Mouse (Mus musculus) B cell, adult 2 months (primary cell): ENCODE data around the gene Mrps21.
"Not testable (repeated sequence)": the region's sequence is repeated elsewhere in the genome, so short reads cannot be mapped to it uniquely, and the experiment has no call there.

ENCODE experiments used
- DNase-seq, 2 experiments: peaks; one replicate each; pipeline ENCODE4 v3.0.0; 2022

Mrps21 gene

GRCm38 (mm10) chr3:95871392-95871867 is at the start of gene Mrps21:
Mrps21 (minus strand) TSS chr3:95871519.
- peak; percentile 86 for DNase-seq

GRCm38 (mm10) chr3:95920532-95920931 is 49.2 kb upstream of the Mrps21 start:
- not testable (repeated sequence) for DNase-seq

GRCm38 (mm10) chr3:95916760-95917159 is 45.4 kb upstream of the Mrps21 start:
- DNase-seq, result no peak

DNA sequence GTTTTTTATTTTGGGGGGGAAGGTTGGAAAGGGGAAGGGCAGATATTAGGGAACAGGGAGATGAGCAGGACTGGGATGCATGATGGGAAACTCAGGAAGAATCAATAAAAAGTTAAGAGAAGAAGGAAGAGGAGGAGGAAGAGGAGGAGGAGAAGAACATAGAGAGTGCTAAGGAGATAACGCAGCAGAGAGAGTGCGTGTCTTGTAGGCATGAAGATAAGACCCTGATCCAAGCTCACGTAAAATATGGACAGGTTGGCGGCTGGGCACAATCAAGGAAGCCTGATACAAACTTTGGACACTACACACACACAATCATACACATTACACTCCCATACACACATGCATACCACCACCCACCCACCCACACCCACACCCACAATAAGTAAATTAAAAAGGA is 43.4 kb upstream of the Mrps21 start:
- DNase-seq, result no peak

DNA sequence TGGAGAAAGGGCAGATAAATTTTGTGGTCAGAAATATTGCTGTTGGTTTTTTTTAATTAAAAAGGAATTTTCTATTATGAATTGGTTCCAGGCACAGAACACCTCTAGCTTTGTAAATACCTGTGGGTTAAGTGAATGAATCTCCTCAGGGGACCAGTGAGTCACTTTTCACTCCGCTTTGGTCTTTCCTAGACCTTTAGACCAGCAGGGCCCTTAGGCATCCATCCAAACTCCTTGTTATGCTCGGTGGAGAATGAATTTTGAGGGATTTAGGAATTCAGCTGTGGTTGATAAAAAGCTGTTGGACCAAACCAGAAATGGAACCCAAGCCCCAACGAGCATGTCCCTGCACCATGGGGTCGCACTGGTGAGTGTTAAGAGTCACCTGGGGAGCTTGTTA is 36.3 kb upstream of the Mrps21 start:
- no peak for DNase-seq

- DNase-seq, result peak; percentile 76 to 78
Measured at GRCm38 (mm10) chr3:95906860-95907259, 35.5 kb upstream of the Mrps21 start.

DNA sequence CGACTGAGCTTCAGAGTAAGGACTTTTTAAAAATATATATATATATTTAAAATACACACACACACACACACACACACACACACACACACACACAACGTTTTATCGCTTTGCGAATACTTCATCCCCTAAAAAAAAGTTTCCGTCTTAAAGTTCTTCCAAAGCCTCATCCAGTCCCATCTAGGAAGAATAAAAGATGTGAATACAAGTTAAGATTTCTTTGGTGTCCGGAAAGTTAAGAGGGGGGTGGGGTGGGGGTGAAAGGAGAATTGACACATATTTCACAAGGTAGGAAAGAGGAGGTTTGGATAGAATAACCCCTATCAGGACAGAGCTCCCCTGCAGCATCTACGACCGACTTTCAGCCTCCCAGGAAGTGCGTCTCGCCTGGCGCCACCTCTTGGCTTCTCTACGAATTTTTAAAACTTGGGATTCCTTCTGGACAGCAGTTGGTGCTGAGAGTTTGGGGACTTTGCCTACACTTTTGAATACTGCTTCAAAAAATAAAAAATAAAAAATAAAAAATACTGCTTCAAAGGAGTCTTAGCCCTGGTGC is 34.7 kb upstream of the Mrps21 start:
- peak; percentile 51 to 52 for DNase-seq

DNA sequence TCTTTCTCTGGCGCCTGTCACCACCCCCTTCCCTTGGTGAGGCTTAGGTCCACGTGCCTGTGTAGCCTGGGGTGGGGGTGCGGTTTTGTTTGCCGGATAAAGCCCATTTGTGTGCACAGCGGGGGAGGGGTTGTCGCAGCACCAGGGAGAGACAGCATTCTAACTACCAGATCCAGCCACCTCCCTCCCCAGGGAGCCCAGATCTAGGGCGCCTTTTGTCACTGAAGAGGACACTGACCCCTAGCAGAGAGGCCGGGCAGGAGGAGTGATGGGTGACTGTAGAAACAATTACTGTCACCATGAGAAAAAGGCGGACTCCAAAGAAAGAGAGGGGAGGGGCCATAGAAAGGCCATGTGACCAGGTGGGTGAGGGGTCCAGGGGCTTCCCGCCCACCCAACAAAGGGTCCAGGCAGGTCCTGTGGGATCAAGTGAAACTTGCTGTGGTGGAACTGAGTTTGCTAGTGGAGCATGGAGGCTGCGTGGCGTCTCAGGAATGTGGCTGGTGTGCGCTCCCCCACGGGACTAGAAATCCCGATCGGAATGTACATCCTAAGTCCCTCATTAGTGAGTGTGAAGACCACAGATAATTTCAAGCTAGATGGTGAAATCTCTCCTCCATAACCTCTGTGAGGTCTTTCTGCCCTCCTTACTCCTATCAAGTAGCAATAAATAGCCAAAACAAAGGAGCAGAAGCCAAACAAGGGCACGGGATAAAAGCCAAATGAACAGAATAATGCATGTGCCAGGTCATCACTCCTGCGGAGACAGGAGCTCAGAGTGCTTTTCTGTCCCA is 34.0 kb upstream of the Mrps21 start:
- peak; percentile 50 to 53 for DNase-seq

- peak in 1 of 2 experiments; percentile 23 for DNase-seq
Measured at GRCm38 (mm10) chr3:95904568-95904967, 33.2 kb upstream of the Mrps21 start, which contains the start of gene Car14. Car14 (minus strand) TSS chr3:95904691.

- DNase-seq, result no peak
Measured at GRCm38 (mm10) chr3:95903753-95904502, 32.6 kb upstream of the Mrps21 start.

GRCm38 (mm10) chr3:95902643-95903042 is 31.3 kb upstream of the Mrps21 start:
- DNase-seq, result no peak

- no peak for DNase-seq
Measured at GRCm38 (mm10) chr3:95902373-95902625, 31.0 kb upstream of the Mrps21 start.

DNA sequence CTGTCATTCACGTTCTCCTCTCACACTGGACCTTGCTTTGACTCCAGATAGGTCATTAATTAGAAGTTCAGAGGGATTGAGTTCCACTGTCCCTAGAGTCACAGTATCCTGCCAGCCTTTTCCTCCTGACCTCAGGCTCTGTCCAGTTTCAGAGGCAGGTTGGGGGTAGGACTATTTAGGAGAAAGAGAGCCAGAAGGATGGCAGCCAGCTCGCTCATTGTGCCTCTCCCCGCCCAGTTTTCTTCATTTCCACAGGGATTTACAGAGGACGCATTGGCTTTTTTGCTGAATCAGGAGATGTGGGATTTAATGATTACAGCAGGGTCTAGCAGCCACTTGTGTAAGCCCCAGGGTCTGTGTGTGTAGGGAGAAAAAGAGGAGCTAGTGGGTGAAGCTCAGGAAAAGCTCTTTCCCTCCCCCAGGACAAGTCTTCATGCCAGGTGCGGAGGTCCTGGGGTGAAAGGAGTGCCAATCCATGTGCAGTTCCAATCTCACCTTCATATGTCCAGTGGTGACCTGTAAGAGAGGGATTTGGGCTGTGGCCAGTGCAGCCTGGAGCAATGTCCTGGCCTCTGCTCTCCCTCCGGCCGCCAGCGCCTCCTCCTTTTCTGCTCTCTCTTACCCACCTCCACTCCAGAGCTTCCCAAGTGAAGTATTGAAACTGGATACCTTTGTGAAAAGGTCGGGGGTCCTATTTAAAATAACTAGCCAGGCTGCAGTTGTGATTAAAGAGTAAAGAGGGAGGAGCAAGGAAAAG is 30.5 kb upstream of the Mrps21 start:
- DNase-seq, result no peak

GRCm38 (mm10) chr3:95899800-95900524 is 28.6 kb upstream of the Mrps21 start:
- DNase-seq, result no peak

GRCm38 (mm10) chr3:95895501-95895900 is 24.2 kb upstream of the Mrps21 start:
- not testable (repeated sequence) for DNase-seq

GRCm38 (mm10) chr3:95894317-95895160 is 23.2 kb upstream of the Mrps21 start:
- DNase-seq, result no peak

DNA sequence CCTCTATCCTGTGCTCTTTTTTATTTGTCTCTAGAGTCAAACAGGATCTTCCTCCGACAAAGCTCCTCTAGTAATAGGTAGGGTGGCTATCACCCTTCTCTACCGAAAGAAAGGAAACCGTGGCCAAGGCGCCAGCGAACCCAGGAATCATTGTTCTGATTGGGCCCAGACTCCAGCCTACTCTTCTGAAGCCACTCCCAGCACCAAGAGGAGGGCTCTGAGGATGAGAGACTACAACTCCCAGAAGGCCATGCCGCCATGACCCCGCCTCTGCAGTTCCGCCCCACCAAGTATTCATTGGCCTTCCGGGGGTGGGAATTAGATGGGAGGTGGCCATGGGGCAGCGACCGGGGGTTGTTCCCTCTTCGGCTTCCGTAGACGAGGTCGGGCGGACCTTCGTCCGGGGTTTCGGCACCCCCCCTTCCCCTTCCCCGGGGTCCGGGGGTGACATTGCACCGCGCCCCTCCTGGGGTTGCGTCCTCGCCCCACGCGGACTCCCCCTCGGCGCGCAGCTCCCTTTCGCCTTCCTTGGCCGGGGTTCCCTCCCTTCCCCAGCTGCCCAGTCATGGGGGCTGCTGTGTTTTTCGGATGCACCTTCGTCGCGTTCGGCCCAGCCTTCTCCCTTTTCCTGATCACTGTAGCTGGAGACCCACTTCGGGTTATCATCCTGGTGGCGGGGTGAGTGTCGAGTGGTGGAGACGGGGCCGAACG is 22.4 kb upstream of the Mrps21 start, which contains the start of gene Aph1a:
Gene Aph1a (plus strand): TSS at position 364 of the 711 bp plus-strand sequence.
- peak; percentile 94 to 96 for DNase-seq

- no peak for DNase-seq
Measured at GRCm38 (mm10) chr3:95893126-95893525, 21.8 kb upstream of the Mrps21 start.

DNA sequence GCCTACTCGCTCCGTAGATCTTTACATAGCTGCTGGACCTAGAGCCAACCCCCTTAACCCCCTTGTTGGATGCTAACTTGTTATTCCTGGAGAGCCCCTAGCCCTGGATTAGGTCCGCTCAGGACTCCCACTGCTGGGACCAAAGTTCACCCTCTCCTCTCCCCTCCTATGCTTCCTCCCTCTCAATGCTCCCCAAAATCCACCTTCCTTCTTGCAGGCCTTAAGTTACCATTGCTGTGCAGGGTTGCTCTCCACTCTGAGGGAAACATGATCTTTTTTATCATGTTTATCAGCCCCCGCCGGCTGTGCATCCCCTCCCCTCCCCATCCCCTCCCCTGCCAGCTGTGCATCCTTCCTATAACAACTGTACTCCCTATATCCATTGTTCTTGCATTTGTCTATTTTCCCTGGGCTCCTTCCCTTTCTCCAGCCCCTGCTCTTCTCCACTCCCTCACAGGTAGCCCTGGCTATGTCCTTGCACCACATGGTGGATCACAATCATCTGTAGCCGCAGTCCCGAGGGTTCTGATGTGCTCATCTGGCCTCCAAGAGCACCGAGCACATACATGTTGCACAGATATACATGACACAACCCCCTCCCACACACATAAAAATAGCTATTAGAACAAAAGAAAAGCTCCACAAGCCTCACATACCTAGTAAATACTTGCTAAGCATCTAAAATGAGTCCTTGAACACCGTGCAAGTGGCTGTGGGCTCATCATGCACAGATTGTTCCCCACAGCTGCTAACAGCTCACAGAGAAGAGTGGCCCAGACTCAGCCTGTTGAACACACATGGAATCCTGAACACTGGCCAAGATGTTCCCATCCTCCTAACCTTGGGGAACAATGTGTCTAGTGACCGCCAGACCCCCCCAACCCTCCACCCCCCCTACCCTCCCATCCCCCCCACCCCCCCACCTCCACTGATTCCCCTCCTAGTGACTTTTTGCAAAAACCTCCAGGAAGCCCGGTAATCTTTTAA is 21.0 kb upstream of the Mrps21 start:
- DNase-seq, result no peak
